Mouse (Mus musculus) lung, embryonic 15.5 days (tissue): ENCODE data around the gene Ercc6l. TPM values are rescaled to one million over a fixed set of nuclear protein-coding genes. Genes with fewer than 3 reads are reported as not detected.

Source experiments
- ATAC-seq: fragments of 200-750 bp; cut with Nextera tagmentation; 2 replicates; pipeline ENCODE4 v1.8.0; 2017; ENCODE audit warnings: moderate number of reproducible peaks, borderline replicate concordance; ENCODE audit not compliant: low FRiP score, low TSS enrichment; ENCODE audit errors: extremely low read depth
- H3K27ac ChIP-seq: fragments of 300-500 bp; sonication (generic); 2 replicates; pipeline ENCODE4 v1.5.1; 2015; ENCODE audit warnings: moderate library complexity, mild to moderate bottlenecking, inconsistent platforms
- H3K27me3 ChIP-seq: fragments of 300-500 bp; sonication (generic); 2 replicates; pipeline ENCODE4 v1.6.1; 2015; ENCODE audit warnings: inconsistent platforms
- H3K36me3 ChIP-seq: fragments of 300-500 bp; sonication (generic); 2 replicates; pipeline ENCODE4 v1.6.1; 2015; ENCODE audit warnings: inconsistent platforms
- H3K4me1 ChIP-seq: fragments of 300-500 bp; sonication (generic); 2 replicates; pipeline ENCODE4 v1.6.1; 2015; ENCODE audit warnings: inconsistent platforms
- H3K4me2 ChIP-seq: fragments of 300-500 bp; sonication (generic); 2 replicates; pipeline ENCODE4 v1.6.1; 2015; ENCODE audit warnings: inconsistent platforms, mild to moderate bottlenecking, moderate library complexity
- H3K4me3 ChIP-seq: fragments of 300-500 bp; sonication (generic); 2 replicates; pipeline ENCODE4 v1.5.1; 2015; ENCODE audit warnings: mild to moderate bottlenecking, inconsistent platforms
- H3K9ac ChIP-seq: fragments of 300-500 bp; sonication (generic); 2 replicates; pipeline ENCODE4 v1.6.1; 2015; ENCODE audit warnings: inconsistent platforms
- H3K9me3 ChIP-seq: fragments of 300-500 bp; sonication (generic); 2 replicates; pipeline ENCODE4 v1.6.1; 2016; ENCODE audit warnings: inconsistent platforms
- WGBS: fragments of 180-500 bp; shearing (Covaris S2); methylation state at CpG from one replicate; pipeline ENCODE4 v1.1.7; 2015; 5-methylcytosine and 5-hydroxymethylcytosine counted together
- polyA plus RNA-seq: library from polyadenylated mRNA; unstranded; fragments of >200 nt; fragmentation: Nextera tagmentation; extraction: Ambion mirVana; gene quantifications from 2 replicates; pipeline ENCODE4 v1.2.1, GENCODE M21; 2015

Gene Ercc6l
- polyA plus RNA-seq, result 17.0 and 17.1 TPM in 2 replicates

DNA sequence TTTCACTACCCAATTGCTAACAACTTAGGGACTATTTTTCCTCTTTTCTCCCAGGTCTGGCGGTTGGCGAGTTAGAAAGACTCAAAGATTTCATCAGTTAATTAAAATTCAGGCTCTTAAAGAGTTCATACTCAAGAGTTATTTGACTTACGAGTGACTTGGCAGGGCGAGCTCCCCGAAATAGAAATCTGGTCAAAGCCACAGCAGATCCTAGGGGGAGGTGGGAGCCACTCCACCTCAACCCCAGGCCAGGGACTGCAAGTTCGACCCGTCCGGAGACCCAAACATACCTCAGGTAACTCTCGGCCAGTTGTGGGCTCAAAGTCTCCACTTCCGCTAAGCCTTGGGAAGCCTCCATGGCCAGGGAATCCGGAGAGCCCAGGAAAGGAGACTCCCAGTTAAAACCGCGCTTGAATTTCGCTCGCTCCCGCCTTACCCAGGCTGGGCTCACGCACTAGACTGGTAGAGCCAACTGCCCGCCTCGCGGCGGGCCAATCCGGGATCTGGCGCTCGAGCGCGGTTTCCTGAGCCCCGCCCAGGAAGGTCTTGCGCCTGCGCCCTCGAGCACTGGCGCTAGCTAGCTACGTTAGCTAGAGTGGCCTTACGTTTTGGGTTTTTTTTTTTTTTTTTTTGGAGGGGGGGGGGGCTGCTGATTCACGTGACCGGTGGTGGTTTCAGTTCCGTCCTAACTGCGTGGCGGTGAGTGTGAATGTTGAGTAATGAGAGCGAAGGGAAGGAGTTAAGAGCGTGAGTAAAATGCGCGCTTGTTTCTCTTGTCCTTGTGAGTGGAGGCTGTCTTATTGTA, at the start of gene Ercc6l:
Gene Ercc6l, minus strand, starts transcription at position 474 of the 805 bp plus-strand sequence.
- 9% methylated on average over 42 of the region's 42 CpGs for WGBS

DNA sequence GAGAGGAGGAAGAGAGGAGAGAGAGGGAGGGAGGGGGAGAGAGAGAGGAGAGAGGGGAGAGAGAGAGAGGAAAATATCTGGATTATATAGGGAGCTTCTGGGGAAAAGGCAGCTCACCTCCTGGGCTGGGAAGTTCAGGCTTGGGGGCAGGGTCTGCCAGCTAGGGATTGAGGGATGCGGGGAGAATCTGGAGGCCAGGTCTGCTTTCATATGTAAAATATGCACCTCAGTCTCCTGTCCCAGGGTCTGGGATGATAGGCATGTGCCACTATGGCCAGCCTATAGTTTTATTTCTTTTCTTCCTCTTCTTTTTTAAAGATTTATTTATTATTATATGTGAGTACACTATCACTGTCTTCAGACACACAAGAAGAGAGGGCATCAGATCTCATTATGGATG, 33.9 kb upstream of the Ercc6l start:
- H3K4me3 ChIP-seq, result no peak overlapping the region
- H3K36me3 ChIP-seq, result no peaks in the 10 kb centered on the region
- H3K9me3 ChIP-seq, result no peaks in the 10 kb centered on the region
- no peak overlapping the region for H3K4me2 ChIP-seq
- 56% methylated on average over 1 of the region's 1 CpGs for WGBS
- no peaks in the 10 kb centered on the region; the same call in 1 of the 2 replicates for H3K27me3 ChIP-seq
- peaks cover 3% of the 10 kb centered on the region; the same call in 1 of the 2 replicates for H3K4me1 ChIP-seq
- H3K27ac ChIP-seq, result no peak overlapping the region
- no peak overlapping the region for H3K9ac ChIP-seq
- no peak for ATAC-seq

More for the DNA sequence above, at the start of gene Ercc6l:
- Histone ChIP-seq H3K27me3 (no peaks in the 10 kb centered on the region), H3K4me3 (peak within 1 kb of the TSS; percentile 59), H3K4me1 (no peaks in the 10 kb centered on the region), H3K9me3 (no peaks in the 10 kb centered on the region), H3K4me2 (peak within 1 kb of the TSS; percentile 51), H3K36me3 (no peaks in the 10 kb centered on the region), H3K9ac (peak within 1 kb of the TSS; percentile 54), H3K27ac (peak within 1 kb of the TSS; percentile 85)
- peak; percentile 98 for ATAC-seq

GRCm38 (mm10) chrX:102189581-102189980, 32.7 kb upstream of the Ercc6l start:
- no peak for ATAC-seq
- Histone ChIP-seq H3K9me3 (no peaks in the 10 kb centered on the region), H3K36me3 (peaks cover 4% of the 10 kb centered on the region; the same call in 1 of the 2 replicates), H3K4me3 (peak overlapping the region; percentile 55; the same call in 1 of the 2 replicates), H3K9ac (no peak overlapping the region), H3K27ac (no peak overlapping the region), H3K4me2 (no peak overlapping the region), H3K27me3 (no peaks in the 10 kb centered on the region; the same call in 1 of the 2 replicates), H3K4me1 (peaks cover 7% of the 10 kb centered on the region; the same call in 1 of the 2 replicates)
- WGBS, result 42% methylated on average over 5 of the region's 5 CpGs

DNA sequence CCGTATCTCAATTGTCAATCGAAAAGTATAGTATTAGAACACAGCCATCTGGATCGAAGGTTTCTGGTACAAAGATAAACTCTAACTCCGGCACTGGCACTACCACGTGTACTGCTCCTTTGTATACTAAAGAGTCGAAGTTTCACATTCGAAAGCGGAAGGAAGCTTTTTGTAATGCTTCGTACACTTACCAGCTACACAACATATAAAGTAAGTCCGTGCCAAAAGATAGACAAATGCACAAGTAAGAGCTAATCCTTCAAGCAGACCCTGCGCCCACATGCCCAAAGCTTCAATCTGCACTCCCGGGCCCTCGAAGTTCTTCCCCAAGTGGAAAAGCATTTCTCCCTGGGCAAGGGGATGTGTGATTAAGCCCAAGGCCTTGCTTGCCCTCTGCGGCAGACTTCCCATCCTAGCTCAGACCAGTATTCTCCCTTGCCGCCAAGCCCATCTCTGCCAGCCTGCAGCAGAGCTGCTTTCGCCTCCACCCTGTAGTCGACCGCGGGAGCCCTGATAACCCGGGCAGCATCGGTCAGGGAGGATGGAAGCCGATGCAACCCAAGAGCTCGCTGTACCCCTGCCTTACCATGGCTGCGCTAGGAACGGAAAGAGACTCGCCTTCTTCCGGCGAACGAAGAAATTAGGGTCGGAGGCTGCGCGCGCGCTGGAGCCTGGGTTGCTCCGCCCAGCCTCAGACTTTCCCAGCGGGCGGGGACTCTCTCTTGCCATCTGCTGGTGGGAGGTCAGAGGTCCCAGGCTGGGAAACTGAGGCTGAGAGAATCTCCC, 32.0 kb upstream of the Ercc6l start, which contains the start of gene Rps4x:
Gene Rps4x, minus strand, starts transcription at position 683 of the 786 bp plus-strand sequence.
- Histone ChIP-seq H3K4me2 (peak within 1 kb of the TSS; percentile 53), H3K9me3 (no peaks in the 10 kb centered on the region), H3K4me3 (peak within 1 kb of the TSS; percentile 55), H3K27ac (peak within 1 kb of the TSS; percentile 73), H3K27me3 (no peaks in the 10 kb centered on the region; the same call in 1 of the 2 replicates), H3K4me1 (peaks cover 7% of the 10 kb centered on the region; the same call in 1 of the 2 replicates), H3K36me3 (peaks cover 10% of the 10 kb centered on the region; the same call in 1 of the 2 replicates), H3K9ac (peak within 1 kb of the TSS; percentile 64)
- ATAC-seq, result peak; percentile 92; the same call in 1 of the 2 replicates
- 20% methylated on average over 36 of the region's 37 CpGs for WGBS

DNA sequence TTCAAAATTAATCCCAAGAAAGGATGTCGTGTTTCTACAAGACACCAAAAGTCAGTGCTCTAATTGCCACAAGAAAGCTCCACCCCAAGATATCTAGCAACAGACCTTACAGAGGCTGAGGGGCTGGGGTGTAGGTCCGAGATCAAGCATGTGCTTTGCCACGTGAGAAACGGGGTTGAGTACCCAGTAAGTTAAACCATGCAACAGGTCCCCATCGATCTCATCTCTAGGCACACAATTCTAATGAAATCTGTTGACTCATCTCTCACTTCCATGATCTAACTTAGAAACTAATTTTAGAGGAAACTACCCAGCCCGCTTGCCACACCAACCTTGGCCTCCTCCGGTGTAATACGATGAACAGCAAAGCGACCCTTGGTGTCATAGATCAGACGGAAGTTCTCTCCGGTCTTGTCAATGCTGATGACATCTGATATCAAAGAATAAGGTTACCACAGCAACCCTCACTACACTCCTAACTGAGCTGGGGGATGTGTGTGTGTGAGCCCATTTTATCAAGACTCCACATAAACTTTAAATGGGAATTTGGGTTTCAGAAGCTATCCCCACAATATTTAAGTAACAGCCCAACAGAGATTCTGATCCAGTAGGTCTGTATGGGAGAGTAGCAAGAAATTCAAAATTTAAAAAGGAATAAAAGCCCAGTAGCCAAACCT, 30.3 kb upstream of the Ercc6l start:
- H3K4me3 ChIP-seq, result peak overlapping the region; percentile 55
- peak overlapping the region; percentile 64 for H3K9ac ChIP-seq
- H3K9me3 ChIP-seq, result no peaks in the 10 kb centered on the region
- WGBS, result 27% methylated on average over 11 of the region's 11 CpGs
- peaks cover 17% of the 10 kb centered on the region; the same call in 1 of the 2 replicates for H3K36me3 ChIP-seq
- no peak for ATAC-seq
- H3K4me1 ChIP-seq, result peaks cover 7% of the 10 kb centered on the region; the same call in 1 of the 2 replicates
- H3K27me3 ChIP-seq, result no peaks in the 10 kb centered on the region
- peak overlapping the region; percentile 53 for H3K4me2 ChIP-seq
- no peak overlapping the region for H3K27ac ChIP-seq

DNA sequence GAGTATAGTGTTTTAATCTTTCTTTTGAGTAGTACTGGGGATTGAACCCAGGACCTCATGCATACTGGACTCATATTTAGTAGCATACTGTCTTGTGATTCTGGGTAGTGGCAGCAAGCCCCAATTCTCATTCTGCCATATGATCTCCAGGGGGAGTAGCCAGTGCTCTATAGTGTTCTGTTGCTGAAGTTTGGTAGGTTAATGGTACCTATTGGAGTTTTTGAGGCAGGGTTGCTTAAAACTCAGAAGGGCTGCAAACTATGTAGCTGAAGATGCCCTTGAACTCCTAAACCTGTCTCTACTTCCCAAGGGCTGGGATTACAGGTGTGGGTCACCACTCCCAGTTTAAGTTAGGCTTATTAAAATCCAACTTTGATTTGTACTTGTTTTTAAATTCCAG, 25.7 kb upstream of the Ercc6l start:
- no peak overlapping the region for H3K27ac ChIP-seq
- no peak overlapping the region for H3K9ac ChIP-seq
- H3K4me2 ChIP-seq, result no peak overlapping the region
- no peak for ATAC-seq
- H3K9me3 ChIP-seq, result no peaks in the 10 kb centered on the region
- no peak overlapping the region for H3K4me3 ChIP-seq
- 0 out of 2 replicates have a peak, but pooled peaks cover 3% of the 10 kb centered on the region for H3K27me3 ChIP-seq
- H3K36me3 ChIP-seq, result peaks cover 17% of the 10 kb centered on the region; the same call in 1 of the 2 replicates
- H3K4me1 ChIP-seq, result peaks cover 7% of the 10 kb centered on the region; the same call in 1 of the 2 replicates

DNA sequence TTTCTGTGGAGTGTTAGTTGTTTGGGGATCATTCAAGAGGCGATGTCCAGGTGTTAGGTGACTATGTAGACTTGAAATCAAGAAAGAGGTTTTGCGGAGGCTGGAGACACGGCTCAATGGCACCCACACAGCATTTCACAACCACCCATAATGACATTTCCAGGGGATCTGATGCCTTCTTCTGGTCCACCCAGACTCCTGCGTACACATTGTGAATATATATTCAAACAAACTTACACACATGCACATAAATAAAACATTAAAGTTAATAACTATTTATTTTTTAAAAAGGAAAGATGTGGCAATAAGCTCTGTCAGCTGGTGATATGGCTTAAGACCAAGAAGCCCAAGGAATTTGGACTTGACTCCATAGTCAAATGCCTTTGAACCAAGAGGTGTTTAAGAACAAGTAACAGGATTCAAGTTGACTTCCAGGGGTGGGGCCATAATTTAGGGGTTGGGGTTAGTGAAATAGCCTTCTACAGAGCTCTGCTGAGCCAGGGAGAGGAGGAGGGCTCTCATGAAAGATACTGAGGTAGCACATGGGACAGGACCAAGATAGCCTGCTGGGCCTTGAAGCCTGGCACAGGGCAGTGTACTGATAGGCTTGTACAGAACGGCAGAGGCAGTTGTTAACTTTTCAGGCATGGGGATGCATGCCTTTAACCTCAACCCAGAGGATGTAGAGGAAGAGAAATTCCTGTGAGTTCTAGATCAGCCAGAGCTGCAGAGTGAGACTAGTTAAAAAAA, 18.8 kb upstream of the Ercc6l start:
- Histone ChIP-seq H3K4me3 (no peak overlapping the region), H3K36me3 (no peaks in the 10 kb centered on the region), H3K4me1 (no peaks in the 10 kb centered on the region), H3K9me3 (no peaks in the 10 kb centered on the region), H3K4me2 (no peak overlapping the region), H3K27ac (peak overlapping the region; percentile 31; the same call in 1 of the 2 replicates), H3K27me3 (0 out of 2 replicates have a peak, but pooled peaks cover 3% of the 10 kb centered on the region), H3K9ac (no peak overlapping the region)
- peak; percentile 76 for ATAC-seq
- 53% methylated on average over 5 of the region's 5 CpGs for WGBS

DNA sequence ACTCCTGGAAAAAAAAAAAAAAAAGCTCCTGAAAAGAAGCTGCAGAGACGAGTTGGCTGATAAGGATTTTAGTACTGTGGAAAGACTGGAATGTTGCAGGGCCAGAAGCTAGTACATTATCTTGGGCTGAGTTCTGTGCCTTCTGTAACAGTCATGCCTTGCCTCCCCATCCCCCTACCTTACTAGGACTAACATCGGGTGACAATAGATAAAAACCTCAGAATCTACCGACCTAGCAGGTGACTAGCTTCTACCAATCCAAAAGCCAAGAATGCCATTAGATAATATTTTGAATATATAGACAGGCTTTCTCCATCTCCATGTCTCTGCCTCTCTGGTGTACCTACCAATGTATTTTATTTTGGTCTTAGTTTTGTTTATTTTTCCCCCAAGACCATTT, 14.0 kb upstream of the Ercc6l start:
- Histone ChIP-seq H3K9me3 (no peaks in the 10 kb centered on the region), H3K27ac (no peak overlapping the region), H3K4me2 (no peak overlapping the region), H3K36me3 (no peaks in the 10 kb centered on the region), H3K9ac (no peak overlapping the region), H3K4me3 (no peak overlapping the region), H3K4me1 (no peaks in the 10 kb centered on the region), H3K27me3 (no peaks in the 10 kb centered on the region)
- no peak for ATAC-seq
- WGBS, result 34% methylated on average over 3 of the region's 3 CpGs

GRCm38 (mm10) chrX:102170135-102170534, 13.2 kb upstream of the Ercc6l start:
- Histone ChIP-seq H3K27me3 (no peaks in the 10 kb centered on the region), H3K36me3 (no peaks in the 10 kb centered on the region), H3K9ac (no peak overlapping the region), H3K27ac (no peak overlapping the region), H3K4me1 (no peaks in the 10 kb centered on the region), H3K4me2 (no peak overlapping the region), H3K4me3 (no peak overlapping the region), H3K9me3 (no peaks in the 10 kb centered on the region)
- no peak for ATAC-seq
- WGBS, result 47% methylated on average over 3 of the region's 3 CpGs

DNA sequence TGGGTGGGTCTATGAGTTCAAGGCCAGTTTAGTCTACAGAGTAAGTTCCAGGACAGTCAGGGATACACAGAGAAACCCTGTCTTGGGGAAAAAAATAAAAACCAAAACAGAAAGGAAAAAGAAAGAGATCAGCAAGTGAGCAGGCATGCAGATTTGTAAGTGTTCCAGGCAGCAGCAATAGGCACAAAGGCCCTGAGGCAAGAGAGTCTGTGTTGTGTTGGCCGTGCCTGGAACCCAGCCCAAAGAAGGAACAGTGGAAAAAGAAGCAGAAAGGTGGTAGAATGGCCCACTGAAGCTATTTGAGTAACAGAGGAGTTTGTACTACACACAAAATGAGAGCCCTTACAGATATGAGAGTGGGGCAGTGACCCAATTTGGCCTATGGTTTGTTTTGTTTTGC, 12.8 kb upstream of the Ercc6l start:
- no peak for ATAC-seq
- Histone ChIP-seq H3K36me3 (no peaks in the 10 kb centered on the region), H3K9ac (no peak overlapping the region), H3K4me2 (no peak overlapping the region), H3K9me3 (no peaks in the 10 kb centered on the region), H3K4me1 (no peaks in the 10 kb centered on the region), H3K27me3 (no peaks in the 10 kb centered on the region), H3K27ac (no peak overlapping the region), H3K4me3 (no peak overlapping the region)
- 71% methylated on average over 1 of the region's 1 CpGs for WGBS

DNA sequence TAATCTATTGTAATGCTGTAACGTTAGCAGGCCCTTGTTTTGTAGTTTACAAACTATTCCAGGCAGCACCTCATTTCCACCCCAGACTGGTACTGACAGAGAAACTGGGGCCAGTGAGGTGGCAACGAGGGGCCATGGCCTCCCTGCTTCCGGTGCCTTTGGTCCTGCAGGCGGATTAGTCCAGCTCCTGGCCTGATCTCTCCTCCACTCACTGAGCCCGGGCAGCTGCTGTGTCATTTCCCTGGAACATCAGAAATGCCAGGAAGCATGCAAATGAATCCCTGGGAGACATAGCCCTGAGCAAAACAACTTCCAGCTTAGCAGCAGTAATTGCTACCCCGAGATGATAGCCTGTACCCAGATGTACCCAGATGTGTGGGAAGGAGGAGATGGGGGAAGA, 10.1 kb upstream of the Ercc6l start:
- H3K4me3 ChIP-seq, result no peak overlapping the region
- no peak for ATAC-seq
- H3K4me2 ChIP-seq, result no peak overlapping the region
- no peaks in the 10 kb centered on the region for H3K9me3 ChIP-seq
- H3K36me3 ChIP-seq, result no peaks in the 10 kb centered on the region
- 37% methylated on average over 6 of the region's 6 CpGs for WGBS
- H3K4me1 ChIP-seq, result no peaks in the 10 kb centered on the region
- H3K27ac ChIP-seq, result peak overlapping the region; percentile 53; the same call in 1 of the 2 replicates
- H3K9ac ChIP-seq, result no peak overlapping the region
- H3K27me3 ChIP-seq, result no peaks in the 10 kb centered on the region
